Mouse (Mus musculus): ENCODE measurements around the gene Cdca5.

DNA sequence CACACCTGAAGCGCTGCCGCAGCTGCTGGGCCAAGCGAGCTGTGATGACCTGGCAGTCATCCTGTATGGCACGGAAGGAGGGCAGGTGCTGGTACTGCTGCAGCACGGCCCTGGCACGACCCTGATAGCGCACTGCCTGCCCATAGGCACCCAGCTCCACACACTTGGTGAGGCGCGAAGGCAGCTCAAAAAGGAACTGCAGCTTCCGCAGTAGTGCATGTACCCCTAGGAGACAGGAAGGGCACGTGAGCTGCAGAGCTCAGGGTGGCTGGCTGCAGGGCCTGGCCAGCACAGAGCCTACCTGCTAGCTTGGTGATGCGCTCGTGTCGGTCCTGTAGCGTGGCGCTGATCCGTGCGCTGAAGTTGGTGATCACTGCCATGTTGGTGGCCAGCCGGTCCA is 13.5 kb upstream of the Cdca5 start:
- TF ChIP-seq CTCF (IDR thresholded peaks at IDR 0.05; ENCODE audit: low read depth), result no peak
- no peak for TF ChIP-seq EP300 (IDR thresholded peaks at IDR 0.05; ENCODE audit: low read depth)

All from liver, embryonic 14.5 days (tissue).